Mouse (Mus musculus) cortical plate, adult 2 months (tissue): ENCODE measurements at regions not wholly inside any gene's neighbourhood (a gene's known extent, or its start where the extent isn't known, plus 50 kb on each side); places are given as distances from the start of the nearest gene placed in this dataset.

Experiments used
- CTCF ChIP-seq: fragments of 200-500 bp; IDR thresholded peaks from 2 replicates; pipeline ENCODE4 v1.5.1; 2011; ENCODE audit warnings: mild to moderate bottlenecking, control low read depth, low read length; ENCODE audit not compliant: insufficient read depth; ENCODE audit errors: extremely low read depth
- POLR2A ChIP-seq: fragments of 200-500 bp; IDR thresholded peaks from 2 replicates; pipeline ENCODE4 v1.6.1; 2011; ENCODE audit warnings: mild to moderate bottlenecking, low read length, control low read depth; ENCODE audit not compliant: insufficient read depth; ENCODE audit errors: extremely low read depth

DNA sequence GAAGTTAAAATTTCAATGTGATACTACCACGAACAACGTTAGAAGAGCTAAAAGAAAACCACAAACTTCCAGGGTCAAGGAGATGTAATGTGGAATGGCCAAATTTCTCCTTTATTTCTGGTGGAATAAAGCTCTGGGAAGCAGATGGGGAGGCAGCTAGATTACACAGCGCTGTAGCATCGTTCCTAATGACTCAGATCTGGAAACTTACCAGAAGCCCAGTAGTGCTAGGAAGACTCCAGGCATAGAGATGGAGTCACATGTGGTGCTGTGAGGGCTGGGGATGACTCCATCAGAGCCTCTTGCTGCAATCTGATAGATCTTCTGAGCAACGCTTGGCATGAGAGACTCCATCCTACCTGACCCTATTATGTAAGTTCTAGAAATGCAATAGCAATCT, 136.4 kb upstream of the Myt1l start:
- TF ChIP-seq POLR2A: no peak
- no peak for TF ChIP-seq CTCF
